Mouse (Mus musculus) heart, embryonic 12.5 days (tissue): ENCODE measurements around the gene Rfx7. TPM values are rescaled to one million over a fixed set of nuclear protein-coding genes. Genes with fewer than 3 reads are reported as not detected.

Experiments used
- ATAC-seq: fragments of 200-750 bp; cut with Nextera tagmentation; 2 replicates; pipeline ENCODE4 v1.8.0; 2017; ENCODE audit warnings: moderate TSS enrichment, moderate library complexity; ENCODE audit not compliant: insufficient number of reproducible peaks, low FRiP score
- H3K27ac ChIP-seq: fragments of 300-500 bp; sonication (generic); 2 replicates; pipeline ENCODE4 v1.5.1; 2016; ENCODE audit warnings: mild to moderate bottlenecking, moderate library complexity; ENCODE audit not compliant: poor library complexity, severe bottlenecking
- H3K27me3 ChIP-seq: fragments of 300-500 bp; sonication (generic); replicated peaks from 2 replicates; pipeline ENCODE4 v1.6.1; 2016; ENCODE audit warnings: mild to moderate bottlenecking, moderate library complexity
- H3K36me3 ChIP-seq: fragments of 300-500 bp; sonication (generic); 2 replicates; pipeline ENCODE4 v1.6.1; 2016; ENCODE audit warnings: mild to moderate bottlenecking, moderate library complexity
- H3K4me1 ChIP-seq: fragments of 300-500 bp; sonication (generic); replicated peaks from 2 replicates; pipeline ENCODE4 v1.6.1; 2016; ENCODE audit warnings: mild to moderate bottlenecking
- H3K4me2 ChIP-seq: fragments of 300-500 bp; sonication (generic); 2 replicates; pipeline ENCODE4 v1.6.1; 2016; ENCODE audit warnings: mild to moderate bottlenecking, moderate library complexity
- H3K4me3 ChIP-seq: fragments of 300-500 bp; sonication (generic); 2 replicates; pipeline ENCODE4 v1.5.1; 2016; ENCODE audit warnings: mild to moderate bottlenecking
- H3K9ac ChIP-seq: fragments of 300-500 bp; sonication (generic); 2 replicates; pipeline ENCODE4 v1.6.1; 2016; ENCODE audit warnings: mild to moderate bottlenecking, moderate library complexity
- H3K9me3 ChIP-seq: fragments of 300-500 bp; sonication (generic); replicated peaks from 2 replicates; pipeline ENCODE4 v1.6.1; 2016; ENCODE audit warnings: mild to moderate bottlenecking, moderate library complexity
- WGBS: fragments of 180-500 bp; shearing (Covaris S2); methylation state at CpG from one replicate; pipeline ENCODE4 v1.1.7; 2016; 5-methylcytosine and 5-hydroxymethylcytosine counted together
- polyA plus RNA-seq: library from polyadenylated mRNA; unstranded; fragments of >200 nt; fragmentation: Nextera tagmentation; extraction: Ambion mirVana; gene quantifications from 2 replicates; pipeline ENCODE4 v1.2.1, GENCODE M21; 2016

Rfx7 gene
- polyA plus RNA-seq: 10.8 and 13.0 TPM in 2 replicates

- H3K9me3 ChIP-seq: no peaks in the 10 kb centered on the region
- peak within 1 kb of the TSS; percentile 92 for H3K4me2 ChIP-seq
- 15% methylated on average over 48 of the region's 63 CpGs for WGBS
- H3K4me3 ChIP-seq: peak within 1 kb of the TSS; percentile 91
- ATAC-seq: peak; percentile 90
- no peaks in the 10 kb centered on the region for H3K36me3 ChIP-seq
- H3K27me3 ChIP-seq: no peaks in the 10 kb centered on the region
- peak within 1 kb of the TSS; percentile 98 for H3K9ac ChIP-seq
- H3K27ac ChIP-seq: peak within 1 kb of the TSS; percentile 99
- H3K4me1 ChIP-seq: peaks cover 9% of the 10 kb centered on the region
Observed at GRCm38 (mm10) chr9:72531996-72532380, at the start of gene Rfx7. Gene Rfx7, plus strand, starts transcription at chr9:72532240.

- Histone ChIP-seq H3K9ac (no peak overlapping the region), H3K27ac (no peak overlapping the region), H3K9me3 (no peaks in the 10 kb centered on the region), H3K4me2 (no peak overlapping the region), H3K27me3 (no peaks in the 10 kb centered on the region), H3K4me1 (peaks cover 7% of the 10 kb centered on the region; the same call in 1 of the 2 replicates), H3K36me3 (peaks cover 17% of the 10 kb centered on the region; the same call in 1 of the 2 replicates), H3K4me3 (no peak overlapping the region)
- no peak for ATAC-seq
Observed at GRCm38 (mm10) chr9:72488523-72488922, 43.5 kb upstream of the Rfx7 start.

GRCm38 (mm10) chr9:72489131-72489530 lies 42.9 kb upstream of the Rfx7 start:
- H3K9me3 ChIP-seq: no peaks in the 10 kb centered on the region
- H3K4me2 ChIP-seq: no peak overlapping the region
- H3K27me3 ChIP-seq: no peaks in the 10 kb centered on the region
- ATAC-seq: no peak
- no peak overlapping the region for H3K9ac ChIP-seq
- WGBS: 88% methylated on average over 5 of the region's 5 CpGs
- peaks cover 14% of the 10 kb centered on the region; the same call in 1 of the 2 replicates for H3K36me3 ChIP-seq
- H3K27ac ChIP-seq: no peak overlapping the region
- H3K4me3 ChIP-seq: no peak overlapping the region
- H3K4me1 ChIP-seq: peaks cover 7% of the 10 kb centered on the region; the same call in 1 of the 2 replicates

GRCm38 (mm10) chr9:72491559-72492193 lies 40.4 kb upstream of the Rfx7 start:
- H3K9ac ChIP-seq: peak overlapping the region; percentile 76
- peaks cover 7% of the 10 kb centered on the region; the same call in 1 of the 2 replicates for H3K4me1 ChIP-seq
- H3K27me3 ChIP-seq: no peaks in the 10 kb centered on the region
- peak overlapping the region; percentile 83 for H3K4me2 ChIP-seq
- H3K9me3 ChIP-seq: no peaks in the 10 kb centered on the region
- H3K36me3 ChIP-seq: 0 out of 2 replicates have a peak, but pooled peaks cover 6% of the 10 kb centered on the region
- under 1% methylated on average over 32 of the region's 32 CpGs for WGBS
- peak overlapping the region; percentile 95 for H3K27ac ChIP-seq
- peak overlapping the region; percentile 67 for H3K4me3 ChIP-seq
- peak; percentile 92 for ATAC-seq

GRCm38 (mm10) chr9:72492194-72492565 lies 39.9 kb upstream of the Rfx7 start, which contains the start of gene Tex9:
Gene Tex9, minus strand, starts transcription at chr9:72492212.
- H3K27ac ChIP-seq: peak within 1 kb of the TSS; percentile 95
- H3K36me3 ChIP-seq: 0 out of 2 replicates have a peak, but pooled peaks cover 2% of the 10 kb centered on the region
- 10% methylated on average over 6 of the region's 6 CpGs for WGBS
- peak within 1 kb of the TSS; percentile 67 for H3K4me3 ChIP-seq
- no peaks in the 10 kb centered on the region for H3K9me3 ChIP-seq
- peaks cover 7% of the 10 kb centered on the region; the same call in 1 of the 2 replicates for H3K4me1 ChIP-seq
- H3K9ac ChIP-seq: peak within 1 kb of the TSS; percentile 76
- ATAC-seq: peak; percentile 51; the same call in 1 of the 2 replicates
- H3K4me2 ChIP-seq: peak within 1 kb of the TSS; percentile 83
- H3K27me3 ChIP-seq: no peaks in the 10 kb centered on the region

GRCm38 (mm10) chr9:72493465-72493864 lies 38.6 kb upstream of the Rfx7 start:
- Histone ChIP-seq H3K27me3 (no peaks in the 10 kb centered on the region), H3K4me3 (no peak overlapping the region), H3K4me2 (no peak overlapping the region), H3K4me1 (peaks cover 7% of the 10 kb centered on the region; the same call in 1 of the 2 replicates), H3K9me3 (no peaks in the 10 kb centered on the region), H3K9ac (no peak overlapping the region), H3K36me3 (0 out of 2 replicates have a peak, but pooled peaks cover 2% of the 10 kb centered on the region), H3K27ac (no peak overlapping the region)
- WGBS: 92% methylated on average over 2 of the region's 2 CpGs
- ATAC-seq: no peak

GRCm38 (mm10) chr9:72493984-72494685 lies 37.9 kb upstream of the Rfx7 start:
- no peaks in the 10 kb centered on the region for H3K9me3 ChIP-seq
- H3K4me1 ChIP-seq: peaks cover 7% of the 10 kb centered on the region; the same call in 1 of the 2 replicates
- no peak overlapping the region for H3K9ac ChIP-seq
- WGBS: 81% methylated on average over 3 of the region's 3 CpGs
- no peak overlapping the region for H3K4me2 ChIP-seq
- no peaks in the 10 kb centered on the region for H3K27me3 ChIP-seq
- no peak overlapping the region for H3K27ac ChIP-seq
- H3K36me3 ChIP-seq: 0 out of 2 replicates have a peak, but pooled peaks cover 2% of the 10 kb centered on the region
- H3K4me3 ChIP-seq: no peak overlapping the region
- ATAC-seq: no peak

- H3K36me3 ChIP-seq: no peaks in the 10 kb centered on the region
- H3K27me3 ChIP-seq: no peaks in the 10 kb centered on the region
- no peak overlapping the region for H3K4me3 ChIP-seq
- H3K9ac ChIP-seq: no peak overlapping the region
- WGBS: 76% methylated on average over 2 of the region's 2 CpGs
- no peaks in the 10 kb centered on the region; the same call in 1 of the 2 replicates for H3K4me1 ChIP-seq
- no peak overlapping the region for H3K4me2 ChIP-seq
- H3K27ac ChIP-seq: no peak overlapping the region
- no peak for ATAC-seq
- no peaks in the 10 kb centered on the region for H3K9me3 ChIP-seq
Observed at GRCm38 (mm10) chr9:72496691-72497090, 35.3 kb upstream of the Rfx7 start.

- Histone ChIP-seq H3K4me3 (no peak overlapping the region), H3K4me2 (no peak overlapping the region), H3K9me3 (no peaks in the 10 kb centered on the region), H3K4me1 (no peaks in the 10 kb centered on the region; the same call in 1 of the 2 replicates), H3K9ac (no peak overlapping the region), H3K27me3 (no peaks in the 10 kb centered on the region), H3K36me3 (no peaks in the 10 kb centered on the region), H3K27ac (no peak overlapping the region)
- ATAC-seq: no peak
- 79% methylated on average over 3 of the region's 3 CpGs for WGBS
Observed at GRCm38 (mm10) chr9:72497171-72497570, 34.9 kb upstream of the Rfx7 start.

GRCm38 (mm10) chr9:72512229-72512981 lies 19.6 kb upstream of the Rfx7 start:
- no peaks in the 10 kb centered on the region for H3K36me3 ChIP-seq
- H3K27me3 ChIP-seq: no peaks in the 10 kb centered on the region
- no peak overlapping the region for H3K9ac ChIP-seq
- no peak overlapping the region for H3K27ac ChIP-seq
- H3K9me3 ChIP-seq: no peaks in the 10 kb centered on the region
- 60% methylated on average over 11 of the region's 11 CpGs for whole genome bisulfite sequencing
- no peaks in the 10 kb centered on the region for H3K4me1 ChIP-seq
- H3K4me3 ChIP-seq: no peak overlapping the region
- no peak for ATAC-seq
- no peak overlapping the region for H3K4me2 ChIP-seq

GRCm38 (mm10) chr9:72515366-72515765 lies 16.7 kb upstream of the Rfx7 start:
- ATAC-seq: no peak
- Histone ChIP-seq H3K36me3 (no peaks in the 10 kb centered on the region), H3K9ac (no peak overlapping the region)

More at GRCm38 (mm10) chr9:72515366-72515765, 16.7 kb upstream of the Rfx7 start:
- H3K4me3 ChIP-seq: no peak overlapping the region
- H3K4me1 ChIP-seq: no peaks in the 10 kb centered on the region
- H3K27me3 ChIP-seq: no peaks in the 10 kb centered on the region
- H3K9me3 ChIP-seq: no peaks in the 10 kb centered on the region
- H3K4me2 ChIP-seq: no peak overlapping the region
- no peak overlapping the region for H3K27ac ChIP-seq
